Mouse (Mus musculus) G1E (cell line): ENCODE measurements at regions not wholly inside any gene's neighbourhood (a gene's known extent, or its start where the extent isn't known, plus 50 kb on each side); places are given as distances from the start of the nearest gene placed in this dataset.

Source experiments
- ATAC-seq: 2 replicates; pipeline ENCODE4 v1.8.0; 2016; ENCODE audit warnings: mild to moderate bottlenecking; ENCODE audit not compliant: insufficient number of reproducible peaks, poor library complexity, low FRiP score, severe bottlenecking; ENCODE audit errors: extremely low read depth
- DNase-seq: peaks from one replicate; pipeline ENCODE4 v3.0.0; 2012; ENCODE audit warnings: low spot score
- H3K27me3 ChIP-seq: 2 replicates; pipeline ENCODE4 v1.6.1; 2012; ENCODE audit warnings: mild to moderate bottlenecking, low read length, inconsistent platforms; ENCODE audit not compliant: insufficient read depth
- H3K36me3 ChIP-seq: replicated peaks from 2 replicates; pipeline ENCODE3; 2012; ENCODE audit warnings: mild to moderate bottlenecking, inconsistent platforms
- H3K4me1 ChIP-seq: 2 replicates; pipeline ENCODE4 v1.6.1; 2012; ENCODE audit warnings: low read depth, low read length, inconsistent platforms, mixed read lengths; ENCODE audit not compliant: insufficient read depth
- H3K4me3 ChIP-seq: 2 replicates; pipeline ENCODE4 v1.5.1; 2012; ENCODE audit warnings: low read depth, mild to moderate bottlenecking, inconsistent platforms, low read length, moderate library complexity, mixed read lengths
- H3K9me3 ChIP-seq: replicated peaks from 2 replicates; pipeline ENCODE4 v1.6.1; 2012; ENCODE audit warnings: inconsistent platforms
- CTCF ChIP-seq: IDR thresholded peaks from 2 replicates; pipeline ENCODE4 v1.5.1; 2012; ENCODE audit warnings: low read depth, low read length, inconsistent platforms, mixed read lengths
- GATA1 ChIP-seq: IDR thresholded peaks from 2 replicates; pipeline ENCODE4 v1.6.1; 2012; ENCODE audit warnings: borderline replicate concordance, low read length, inconsistent platforms, mixed read lengths
- GATA2 ChIP-seq: IDR thresholded peaks from 2 replicates; pipeline ENCODE4 v1.6.1; 2012; ENCODE audit warnings: low read depth, low read length, inconsistent platforms, borderline replicate concordance
- POLR2AphosphoS5 ChIP-seq: IDR thresholded peaks from 2 replicates; pipeline ENCODE4 v1.6.1; 2012; ENCODE audit warnings: low read depth, low read length, inconsistent platforms; ENCODE audit not compliant: insufficient replicate concordance
- TAL1 ChIP-seq: conservative IDR thresholded peaks from 2 replicates; pipeline ENCODE4 v1.6.1; 2012; ENCODE audit warnings: low read depth, low read length, inconsistent platforms, mixed read lengths

- no peaks in the 10 kb centered on the region for H3K4me1 ChIP-seq
- no peaks in the 10 kb centered on the region for H3K36me3 ChIP-seq
- no peaks in the 10 kb centered on the region for H3K27me3 ChIP-seq
- H3K9me3 ChIP-seq: peaks cover 13% of the 10 kb centered on the region
- no peak for DNase-seq
- no peak for ATAC-seq
- TF ChIP-seq GATA2 (no peak), TAL1 (no peak), CTCF (no peak)
- no peak overlapping the region for H3K4me3 ChIP-seq
Observed at GRCm38 (mm10) chr16:24259711-24260230, 133.5 kb upstream of the Lpp start.

- H3K27me3 ChIP-seq: no peaks in the 10 kb centered on the region
- H3K4me1 ChIP-seq: no peaks in the 10 kb centered on the region
- no peak overlapping the region for H3K4me3 ChIP-seq
- DNase-seq (no peak), ATAC-seq (no peak)
- peaks cover 13% of the 10 kb centered on the region for H3K9me3 ChIP-seq
- TF ChIP-seq POLR2AphosphoS5 (no peak), TAL1 (no peak), CTCF (no peak), GATA2 (no peak), GATA1 (no peak)
- no peaks in the 10 kb centered on the region for H3K36me3 ChIP-seq
Observed at GRCm38 (mm10) chr16:24258991-24259390, 134.3 kb upstream of the Lpp start.

- Histone ChIP-seq H3K36me3 (no peaks in the 10 kb centered on the region), H3K4me3 (no peak overlapping the region), H3K4me1 (no peaks in the 10 kb centered on the region), H3K9me3 (peaks cover 11% of the 10 kb centered on the region), H3K27me3 (no peaks in the 10 kb centered on the region)
- DNase-seq (no peak), ATAC-seq (no peak)
- no peak for TF ChIP-seq CTCF
- TF ChIP-seq TAL1: no peak
Observed at GRCm38 (mm10) chr16:24255037-24255436, 138.3 kb upstream of the Lpp start.

- Histone ChIP-seq H3K36me3 (no peaks in the 10 kb centered on the region), H3K27me3 (no peaks in the 10 kb centered on the region), H3K4me3 (no peak overlapping the region), H3K9me3 (peaks cover 11% of the 10 kb centered on the region), H3K4me1 (no peaks in the 10 kb centered on the region)
- no peak for ATAC-seq
- no peak for DNase-seq
- no peak for TF ChIP-seq GATA2
- no peak for TF ChIP-seq POLR2AphosphoS5
- no peak for TF ChIP-seq GATA1
- no peak for TF ChIP-seq CTCF
- TF ChIP-seq TAL1: no peak
Observed at GRCm38 (mm10) chr16:24254590-24254989, 138.7 kb upstream of the Lpp start.

GRCm38 (mm10) chr16:24254143-24254542, 139.2 kb upstream of the Lpp start:
- Histone ChIP-seq H3K4me1 (no peaks in the 10 kb centered on the region), H3K36me3 (no peaks in the 10 kb centered on the region), H3K4me3 (no peak overlapping the region), H3K9me3 (peaks cover 11% of the 10 kb centered on the region), H3K27me3 (no peaks in the 10 kb centered on the region)
- ATAC-seq: no peak
- no peak for DNase-seq
- TF ChIP-seq GATA1 (no peak), POLR2AphosphoS5 (no peak), TAL1 (no peak), CTCF (no peak)

- H3K4me3 ChIP-seq: no peak overlapping the region
- H3K9me3 ChIP-seq: peaks cover 7% of the 10 kb centered on the region; the same call in 1 of the 2 replicates
- ATAC-seq (no peak), DNase-seq (no peak)
- no peaks in the 10 kb centered on the region for H3K4me1 ChIP-seq
- no peaks in the 10 kb centered on the region for H3K27me3 ChIP-seq
- TF ChIP-seq GATA1 (no peak), POLR2AphosphoS5 (no peak)
- H3K36me3 ChIP-seq: no peaks in the 10 kb centered on the region
Observed at GRCm38 (mm10) chr16:24247291-24247690, 146.0 kb upstream of the Lpp start.

GRCm38 (mm10) chr16:24238075-24238555, 155.2 kb upstream of the Lpp start:
- ATAC-seq: no peak

More at GRCm38 (mm10) chr16:24238075-24238555, 155.2 kb upstream of the Lpp start:
- peaks cover 44% of the 10 kb centered on the region for H3K9me3 ChIP-seq
- TF ChIP-seq POLR2AphosphoS5 (no peak), TAL1 (no peak), CTCF (no peak), GATA1 (no peak), GATA2 (no peak)
- H3K36me3 ChIP-seq: no peaks in the 10 kb centered on the region
- H3K4me3 ChIP-seq: no peak overlapping the region; the same call in 1 of the 2 replicates
- H3K4me1 ChIP-seq: no peaks in the 10 kb centered on the region
- DNase-seq: no peak
- no peaks in the 10 kb centered on the region for H3K27me3 ChIP-seq
